Mouse (Mus musculus) kidney, postnatal 10 days (tissue): ENCODE measurements around the gene Olfr1424.
"Not testable (repeated sequence)": the region's sequence is repeated elsewhere in the genome, so short reads cannot be mapped to it uniquely, and the experiment has no call there.

Experiments used
- DNase-seq: peaks from one replicate; pipeline ENCODE4 v3.0.0; 2021; ENCODE audit warnings: mixed read lengths

The Olfr1424 gene

GRCm38 (mm10) chr19:12062582-12062981 is at the start of gene Olfr1424:
Olfr1424 (minus strand) TSS chr19:12062682.
- not testable (repeated sequence) for DNase-seq

- no peak for DNase-seq
Observed at GRCm38 (mm10) chr19:12104541-12104940, 42.1 kb upstream of the Olfr1424 start.

GRCm38 (mm10) chr19:12103234-12103633 is 40.8 kb upstream of the Olfr1424 start, which contains the start of gene Olfr1427:
Olfr1427 (minus strand) TSS chr19:12103334.
- DNase-seq = no peak

- no peak for DNase-seq
Observed at GRCm38 (mm10) chr19:12091913-12092312, 29.4 kb upstream of the Olfr1424 start, which contains the start of gene Olfr1426. Olfr1426 (minus strand) TSS chr19:12092013.

GRCm38 (mm10) chr19:12077631-12078030 is 15.1 kb upstream of the Olfr1424 start, which contains the start of gene Olfr1425:
Olfr1425 (minus strand) TSS chr19:12077731.
- DNase-seq = not testable (repeated sequence)

GRCm38 (mm10) chr19:12069546-12069945 is 7.1 kb upstream of the Olfr1424 start:
- not testable (repeated sequence) for DNase-seq

- DNase-seq = not testable (repeated sequence)
Observed at GRCm38 (mm10) chr19:12067806-12068205, 5.3 kb upstream of the Olfr1424 start.

- no peak for DNase-seq
Observed at GRCm38 (mm10) chr19:12043163-12043562, 19.3 kb downstream of the Olfr1424 start.

GRCm38 (mm10) chr19:12041217-12041616 is 21.3 kb downstream of the Olfr1424 start, which contains the start of gene Olfr1423:
Olfr1423 (minus strand) TSS chr19:12041317.
- DNase-seq = no peak

GRCm38 (mm10) chr19:12037727-12038126 is 24.8 kb downstream of the Olfr1424 start:
- DNase-seq = no peak

GRCm38 (mm10) chr19:12026606-12027005 is 35.9 kb downstream of the Olfr1424 start:
- DNase-seq = no peak

- no peak for DNase-seq
Observed at GRCm38 (mm10) chr19:12025333-12025732, 37.1 kb downstream of the Olfr1424 start.

GRCm38 (mm10) chr19:12024149-12024548 is 38.3 kb downstream of the Olfr1424 start:
- no peak for DNase-seq

GRCm38 (mm10) chr19:12016192-12016591 is 46.3 kb downstream of the Olfr1424 start:
- no peak for DNase-seq

- DNase-seq = no peak
Observed at GRCm38 (mm10) chr19:12015708-12016107, 46.8 kb downstream of the Olfr1424 start.

GRCm38 (mm10) chr19:12013228-12013627 is 49.3 kb downstream of the Olfr1424 start:
- DNase-seq = peak; percentile 67

- DNase-seq = no peak
Observed at GRCm38 (mm10) chr19:12012615-12013014, 49.9 kb downstream of the Olfr1424 start.

GRCm38 (mm10) chr19:12011560-12012556 is 50.6 kb downstream of the Olfr1424 start:
- peak; percentile 92 for DNase-seq

- DNase-seq = peak; percentile 81
Observed at GRCm38 (mm10) chr19:12010916-12011559, 51.4 kb downstream of the Olfr1424 start.

GRCm38 (mm10) chr19:12010281-12010771 is 52.2 kb downstream of the Olfr1424 start:
- DNase-seq = peak; percentile 84

GRCm38 (mm10) chr19:12009501-12010280 is 52.8 kb downstream of the Olfr1424 start:
- DNase-seq = peak; percentile 77
